Mouse (Mus musculus): ENCODE data around the gene Tuba3b. TPM values are rescaled to one million over a fixed set of nuclear protein-coding genes. Genes with fewer than 3 reads are reported as not detected.
A peak's percentile ranks its signal among the peaks of the same experiment; 100 is the strongest.

The Tuba3b gene
- total and polyA plus RNA-seq, 3 experiments = not detected

GRCm38 (mm10) chr6:145616402-145617229 lies 1.1 kb downstream of the Tuba3b start (continued):
- TF ChIP-seq ETS1 (conservative IDR thresholded peaks at IDR 0.05; ENCODE audit: low read depth, low read length) (peak; percentile 66), MAFK (IDR thresholded peaks at IDR 0.05; ENCODE audit: insufficient replicate concordance, low read length) (no peak)

- no peaks in the 10 kb centered on the region for H3K9me3 ChIP-seq (replicated peaks; ENCODE audit: low read length)
- H3K27me3 ChIP-seq (replicated peaks) = no peaks in the 10 kb centered on the region
- H3K27ac ChIP-seq (ENCODE audit: insufficient read depth, low read depth) = no peak overlapping the region
- no peak overlapping the region for H3K4me3 ChIP-seq (replicated peaks in 1 of 3; ENCODE audit: low read depth in 2 of 3, low read length in 2 of 3, poor library complexity in 1 of 3)
- H3K79me2 ChIP-seq (replicated peaks; ENCODE audit: control insufficient read depth, extremely low read depth, insufficient read depth, poor library complexity, severe bottlenecking) = no peaks in the 10 kb centered on the region
- in situ Hi-C loops (cut with MboI; ENCODE audit: low pct_ligation_motif_present, low pct_unique_long_range_greater_than_20kb, low sequenced_read_pairs) (no loop called here), dilution Hi-C loops (cut with MboI; ENCODE audit: extremely low pct_ligation_motif_present, extremely low pct_unique_long_range_greater_than_20kb, low sequenced_read_pairs) (no loop called here)
- no peak overlapping the region for H3K9ac ChIP-seq (ENCODE audit: insufficient read depth, low read depth)
- H3K36me3 ChIP-seq (replicated peaks in 1 of 2; ENCODE audit: control insufficient read depth in 1 of 2, insufficient read depth in 1 of 2, low read length in 1 of 2) = no peaks in the 10 kb centered on the region
- peaks cover 3 to 6% of the 10 kb centered on the region in 2 experiments; a peak in 3 of 4 replicates for H3K4me1 ChIP-seq (ENCODE audit: control insufficient read depth in 1 of 2, insufficient read depth in 2 of 2)
- H3K4me2 ChIP-seq (ENCODE audit: insufficient read depth, low read depth, poor library complexity, severe bottlenecking) = no peak overlapping the region
- TF ChIP-seq SMC3 (IDR thresholded peaks at IDR 0.05; ENCODE audit: low read depth, low read length) = no peak
- no peak for DNase-seq (ENCODE audit: extremely low read depth)
These were observed 7.6 kb downstream of the Tuba3b start for GRCm38 (mm10) chr6:145623141-145623540.

- Histone ChIP-seq H3K36me3 (replicated peaks in 1 of 2; ENCODE audit: control insufficient read depth in 1 of 2, insufficient read depth in 1 of 2, low read length in 1 of 2) (no peaks in the 10 kb centered on the region), H3K9ac (ENCODE audit: insufficient read depth, low read depth) (no peak overlapping the region), H3K9me3 (replicated peaks; ENCODE audit: low read length) (peaks cover 2% of the 10 kb centered on the region), H3K79me2 (replicated peaks; ENCODE audit: control insufficient read depth, extremely low read depth, insufficient read depth, poor library complexity, severe bottlenecking) (no peaks in the 10 kb centered on the region), H3K27me3 (replicated peaks) (no peaks in the 10 kb centered on the region), H3K27ac (ENCODE audit: insufficient read depth, low read depth) (no peak overlapping the region), H3K4me2 (ENCODE audit: insufficient read depth, low read depth, poor library complexity, severe bottlenecking) (no peak overlapping the region), H3K4me1 (ENCODE audit: control insufficient read depth in 1 of 2, insufficient read depth in 2 of 2) (peaks cover 2 to 15% of the 10 kb centered on the region in 2 experiments; a peak in 2 of 4 replicates), H3K4me3 (replicated peaks in 1 of 3; ENCODE audit: low read depth in 2 of 3, low read length in 2 of 3, poor library complexity in 1 of 3) (no peak overlapping the region)
- dilution Hi-C loops (cut with MboI; ENCODE audit: extremely low pct_ligation_motif_present, extremely low pct_unique_long_range_greater_than_20kb, low sequenced_read_pairs) = no loop called here
- in situ Hi-C loops (cut with MboI; ENCODE audit: low pct_ligation_motif_present, low pct_unique_long_range_greater_than_20kb, low sequenced_read_pairs) = no loop called here
- TF ChIP-seq RCOR1 (conservative IDR thresholded peaks at IDR 0.05; ENCODE audit: low read depth, low read length) (no peak), CTCF (conservative IDR thresholded peaks at IDR 0.05 in 1 of 2, IDR thresholded peaks at IDR 0.05 in 1 of 2; ENCODE audit: low read depth in 2 of 2, low read length in 2 of 2) (no peak), TCF12 (IDR thresholded peaks at IDR 0.05; ENCODE audit: low read depth, low read length) (no peak), NRF1 (IDR thresholded peaks at IDR 0.05; ENCODE audit: low read depth, low read length) (no peak), ZMIZ1 (IDR thresholded peaks at IDR 0.05; ENCODE audit: low read depth, low read length) (no peak), ZNF384 (IDR thresholded peaks at IDR 0.05; ENCODE audit: low read depth, low read length) (no peak), JUND (conservative IDR thresholded peaks at IDR 0.05; ENCODE audit: low read depth, low read length) (no peak), JUN (IDR thresholded peaks at IDR 0.05; ENCODE audit: insufficient read depth, low read depth, low read length) (no peak), GABPA (IDR thresholded peaks at IDR 0.05; ENCODE audit: insufficient replicate concordance, low read depth, low read length) (no peak), ETS1 (conservative IDR thresholded peaks at IDR 0.05; ENCODE audit: low read depth, low read length) (no peak), MAFK (IDR thresholded peaks at IDR 0.05; ENCODE audit: insufficient replicate concordance, low read length) (no peak), HCFC1 (IDR thresholded peaks at IDR 0.05; ENCODE audit: low read depth, low read length) (no peak), EP300 (IDR thresholded peaks at IDR 0.05; ENCODE audit: low read length) (no peak), CHD2 (IDR thresholded peaks at IDR 0.05; ENCODE audit: low read length) (no peak), IRF4 (IDR thresholded peaks at IDR 0.05; ENCODE audit: low read depth, low read length) (no peak), CHD1 (IDR thresholded peaks at IDR 0.05; ENCODE audit: low read depth, low read length) (no peak)
- DNase-seq (ENCODE audit: extremely low read depth) = no peak
These were observed 14.7 kb downstream of the Tuba3b start for GRCm38 (mm10) chr6:145630269-145630668.
